In genomic region chr5:92698837-92699529, GRCm38 (mm10) we compare ENCODE assay signal across 8 mouse cellular contexts. TPM values are rescaled to one million over a fixed set of nuclear protein-coding genes. Genes with fewer than 3 reads are reported as not detected.
A peak's percentile ranks its signal among the peaks of the same experiment; 100 is the strongest.
DNase-seq lines count a peak whose midpoint lies in the region; ATAC-seq and TF ChIP-seq lines count a peak whose summit lies in the region.

No protein-coding gene starts in this region.

- H3K4me3 ChIP-seq in heart, embryonic 16.5 days (ENCODE audit: low read length), result peak overlapping the region; percentile 22
- peak overlapping the region; percentile 33 for H3K4me3 ChIP-seq in hindbrain, embryonic 15.5 days
- H3K4me3 ChIP-seq in midbrain, postnatal 0 days (ENCODE audit: low read depth, low read length), result peak overlapping the region; percentile 32
- no peak overlapping the region for H3K4me3 ChIP-seq in lung, adult 2 months (replicated peaks; ENCODE audit: extremely low read depth, low read depth, low read length)

- H3K27me3 ChIP-seq in heart, embryonic 16.5 days (ENCODE audit: control insufficient read depth, insufficient read depth, low read length), result no peaks in the 10 kb centered on the region
- no peaks in the 10 kb centered on the region for H3K27me3 ChIP-seq in hindbrain, embryonic 15.5 days
- no peaks in the 10 kb centered on the region for H3K27me3 ChIP-seq in midbrain, postnatal 0 days (ENCODE audit: insufficient read depth, low read length)

- H3K4me1 ChIP-seq in heart, embryonic 16.5 days (ENCODE audit: control insufficient read depth, insufficient read depth, low read length), result peaks cover 30% of the 10 kb centered on the region
- peaks cover 15% of the 10 kb centered on the region for H3K4me1 ChIP-seq in hindbrain, embryonic 15.5 days (replicated peaks)
- no peaks in the 10 kb centered on the region for H3K4me1 ChIP-seq in midbrain, postnatal 0 days (ENCODE audit: insufficient read depth, low read length)
- H3K4me1 ChIP-seq in lung, adult 2 months (ENCODE audit: control insufficient read depth, insufficient read depth, low read length), result peaks cover 3% of the 10 kb centered on the region

- no peak for TF ChIP-seq CTCF in midbrain, postnatal 0 days (IDR thresholded peaks at IDR 0.05)
- TF ChIP-seq CTCF in lung, adult 2 months (IDR thresholded peaks at IDR 0.05; ENCODE audit: insufficient read depth, low read length), result no peak

- H3K36me3 ChIP-seq in heart, embryonic 16.5 days (ENCODE audit: control insufficient read depth, insufficient read depth), result no peaks in the 10 kb centered on the region
- no peaks in the 10 kb centered on the region for H3K36me3 ChIP-seq in hindbrain, embryonic 15.5 days
- H3K36me3 ChIP-seq in midbrain, postnatal 0 days (ENCODE audit: insufficient read depth, low read length), result no peaks in the 10 kb centered on the region

- intact Hi-C loops in heart, postnatal 25 days (cut with DNase I), result no loop called here

- WGBS in heart, embryonic 16.5 days, result 19% methylated on average over 17 of the region's 17 CpGs
- 9% methylated on average over 17 of the region's 17 CpGs for WGBS in hindbrain, embryonic 15.5 days
- WGBS in midbrain, postnatal 0 days, result 8% methylated on average over 17 of the region's 17 CpGs
- 33% methylated on average over 17 of the region's 17 CpGs for WGBS in lung, adult 2 months

- no peak for TF ChIP-seq POLR2A in lung, adult 2 months (IDR thresholded peaks at IDR 0.05; ENCODE audit: borderline replicate concordance, extremely low read depth, low read depth, low read length)

- no peaks in the 10 kb centered on the region for H3K9me3 ChIP-seq in heart, embryonic 16.5 days (replicated peaks; ENCODE audit: control insufficient read depth, low read length)
- no peaks in the 10 kb centered on the region for H3K9me3 ChIP-seq in hindbrain, embryonic 15.5 days
- no peaks in the 10 kb centered on the region for H3K9me3 ChIP-seq in midbrain, postnatal 0 days (ENCODE audit: low read length)

- H3K9ac ChIP-seq in heart, embryonic 16.5 days (ENCODE audit: low read length), result peak overlapping the region; percentile 26; the same call in 1 of the 2 replicates
- peak overlapping the region; percentile 29 for H3K9ac ChIP-seq in hindbrain, embryonic 15.5 days
- H3K9ac ChIP-seq in midbrain, postnatal 0 days (replicated peaks; ENCODE audit: low read length, poor library complexity, severe bottlenecking), result peak overlapping the region; percentile 50

- H3K27ac ChIP-seq in heart, embryonic 16.5 days (ENCODE audit: low read length), result no peak overlapping the region
- H3K27ac ChIP-seq in hindbrain, embryonic 15.5 days (replicated peaks), result peak overlapping the region; percentile 65
- peak overlapping the region; percentile 8 for H3K27ac ChIP-seq in midbrain, postnatal 0 days (ENCODE audit: low read depth, low read length)

- no peak for ATAC-seq in heart, embryonic 16.5 days (replicated peaks; ENCODE audit: extremely low read depth, insufficient read depth, low FRiP score)
- ATAC-seq in hindbrain, embryonic 15.5 days (ENCODE audit: low FRiP score, low read depth), result peak; percentile 65
- ATAC-seq in midbrain, postnatal 0 days (ENCODE audit: low FRiP score), result peak; percentile 71

- H3K4me2 ChIP-seq in heart, embryonic 16.5 days (ENCODE audit: low read depth, low read length), result peak overlapping the region; percentile 65
- peak overlapping the region; percentile 57 for H3K4me2 ChIP-seq in hindbrain, embryonic 15.5 days
- peak overlapping the region; percentile 53 for H3K4me2 ChIP-seq in midbrain, postnatal 0 days (ENCODE audit: low read depth, low read length, poor library complexity, severe bottlenecking)

- DNase-seq in heart, postnatal 25 days (ENCODE audit: low spot score), result no peak
- DNase-seq in embryo, embryonic 10.5 days (ENCODE audit: low spot score), result peak; percentile 58
- DNase-seq in midbrain, postnatal 0 days (ENCODE audit: low spot score), result peak; percentile 26
- no peak for DNase-seq in frontal cortex, postnatal 25 days (ENCODE audit: low spot score in 2 of 2)
- no peak for DNase-seq in lung, adult 2 months
- DNase-seq in urinary bladder, adult 18-20 months (ENCODE audit: low spot score in 2 of 2), result no peak

RNA-seq across cellular contexts. Expression of gene Shroom3, which starts 15.7 kb away (rescaled TPM):
- 10.7 and 11.7 TPM in 2 replicates for polyA plus RNA-seq in heart, embryonic 16.5 days (2015; fragmentation: Nextera tagmentation; extraction: Ambion mirVana)
- total RNA-seq in heart, postnatal 25 days (2021), result 10 to 100 TPM; 32.7 to 33.9 TPM
- 1.7 and 2.2 TPM in 2 replicates for polyA plus RNA-seq in hindbrain, embryonic 15.5 days (2015; fragmentation: Nextera tagmentation; extraction: Ambion mirVana)
- total RNA-seq in midbrain, postnatal 0 days (2014; rRNA removed), result 5.5 and 8.1 TPM in 2 replicates
- 0.92 and 1.2 TPM in 2 replicates for polyA plus RNA-seq in midbrain, postnatal 0 days (2015; fragmentation: Nextera tagmentation; extraction: Ambion mirVana)
- polyA plus RNA-seq in lung, adult 2 months (2012; rRNA removed), result 63.6 and 70.0 TPM in 2 replicates

RNA-seq across cellular contexts. Expression of gene Ccdc158, which starts 23.9 kb away (rescaled TPM):
- 0.49 and 0.81 TPM in 2 replicates for polyA plus RNA-seq in heart, embryonic 16.5 days (2015; fragmentation: Nextera tagmentation; extraction: Ambion mirVana)
- total RNA-seq in heart, postnatal 25 days (2021), result not detected
- 0.31 and 0.69 TPM in 2 replicates for polyA plus RNA-seq in hindbrain, embryonic 15.5 days (2015; fragmentation: Nextera tagmentation; extraction: Ambion mirVana)
- 0.44 and 0.66 TPM in 2 replicates for total RNA-seq in midbrain, postnatal 0 days (2014; rRNA removed)
- 0.23 and 0.52 TPM in 2 replicates for polyA plus RNA-seq in midbrain, postnatal 0 days (2015; fragmentation: Nextera tagmentation; extraction: Ambion mirVana)
- 0.33 and 0.37 TPM in 2 replicates for polyA plus RNA-seq in lung, adult 2 months (2012; rRNA removed)

Comparison
In these comparisons a context has a peak if more than half of its experiments do, and no peak if none do; other contexts are left out.
1. DNase-seq: peak in embryo, embryonic 10.5 days (single experiment) and midbrain, postnatal 0 days (single experiment); none in heart, postnatal 25 days (single experiment), frontal cortex, postnatal 25 days (0 of 2), lung, adult 2 months (single experiment) and urinary bladder, adult 18-20 months (0 of 2).
2. Peak in every context shown above with its lines, with median percentiles within 50 percentile points of each other: H3K4me2 ChIP-seq and H3K9ac ChIP-seq.